Mouse (Mus musculus) lung, embryonic 16.5 days (tissue): ENCODE data around the gene Tyw1. TPM values are rescaled to one million over a fixed set of nuclear protein-coding genes. Genes with fewer than 3 reads are reported as not detected.

Experiments
- ATAC-seq: fragments of 200-750 bp; cut with Nextera tagmentation; 2 replicates; pipeline ENCODE4 v1.8.0; 2017; ENCODE audit warnings: low read depth, mild to moderate bottlenecking, moderate library complexity
- H3K27ac ChIP-seq: fragments of 300-500 bp; sonication (generic); 2 replicates; pipeline ENCODE4 v1.5.1; 2014; ENCODE audit warnings: mild to moderate bottlenecking, control low read depth, low read length
- H3K27me3 ChIP-seq: fragments of 300-500 bp; sonication (generic); 2 replicates; pipeline ENCODE4 v1.6.1; 2014; ENCODE audit warnings: low read depth, low read length, mixed read lengths; ENCODE audit not compliant: control insufficient read depth, insufficient read depth
- H3K36me3 ChIP-seq: fragments of 300-500 bp; sonication (generic); 2 replicates; pipeline ENCODE4 v1.6.1; 2014; ENCODE audit warnings: low read length; ENCODE audit not compliant: control insufficient read depth, insufficient read depth
- H3K4me1 ChIP-seq: fragments of 300-500 bp; sonication (generic); replicated peaks from 2 replicates; pipeline ENCODE4 v1.6.1; 2014; ENCODE audit warnings: low read length, mixed read lengths; ENCODE audit not compliant: control insufficient read depth, insufficient read depth
- H3K4me2 ChIP-seq: fragments of 300-500 bp; sonication (generic); 2 replicates; pipeline ENCODE4 v1.6.1; 2014; ENCODE audit warnings: low read depth, low read length, control low read depth
- H3K4me3 ChIP-seq: fragments of 300-500 bp; sonication (generic); 2 replicates; pipeline ENCODE4 v1.5.1; 2014; ENCODE audit warnings: mild to moderate bottlenecking, low read length, control low read depth
- H3K9ac ChIP-seq: fragments of 300-500 bp; sonication (generic); 2 replicates; pipeline ENCODE4 v1.6.1; 2014; ENCODE audit warnings: low read length, control low read depth
- H3K9me3 ChIP-seq: fragments of 300-500 bp; sonication (generic); 2 replicates; pipeline ENCODE4 v1.6.1; 2016; ENCODE audit warnings: low read length; ENCODE audit not compliant: control insufficient read depth
- WGBS: fragments of 180-500 bp; shearing (Covaris S2); extraction: QIAGEN DNeasy Blood & Tissue Kit; methylation state at CpG from one replicate; pipeline ENCODE4 v1.1.7; 2014; 5-methylcytosine and 5-hydroxymethylcytosine counted together
- polyA plus RNA-seq: library from polyadenylated mRNA; unstranded; fragments of >200 nt; fragmentation: Nextera tagmentation; extraction: Ambion mirVana; gene quantifications from 2 replicates; pipeline ENCODE4 v1.2.1, GENCODE M21; 2015

Gene Tyw1
- polyA plus RNA-seq, 1 experiment from 2014 or later = 24.8 TPM

GRCm38 (mm10) chr5:130368236-130368635 is 112.8 kb downstream of the Tyw1 start:
- H3K4me3 ChIP-seq = no peak overlapping the region
- no peak overlapping the region for H3K9ac ChIP-seq
- H3K4me2 ChIP-seq = no peak overlapping the region
- H3K27me3 ChIP-seq = no peaks in the 10 kb centered on the region
- ATAC-seq = no peak
- no peaks in the 10 kb centered on the region for H3K9me3 ChIP-seq
- H3K36me3 ChIP-seq = no peaks in the 10 kb centered on the region
- 67% methylated on average over 6 of the region's 6 CpGs for WGBS
- H3K27ac ChIP-seq = no peak overlapping the region
- H3K4me1 ChIP-seq = no peaks in the 10 kb centered on the region

- no peak for ATAC-seq
- Histone ChIP-seq H3K9me3 (no peaks in the 10 kb centered on the region), H3K4me1 (no peaks in the 10 kb centered on the region), H3K9ac (no peak within 1 kb of the TSS), H3K27me3 (no peaks in the 10 kb centered on the region), H3K4me3 (no peak within 1 kb of the TSS), H3K27ac (no peak within 1 kb of the TSS), H3K4me2 (no peak within 1 kb of the TSS), H3K36me3 (no peaks in the 10 kb centered on the region)
- WGBS = 56% methylated on average over 11 of the region's 11 CpGs
These were observed 113.8 kb downstream of the Tyw1 start, which contains the start of gene Caln1 for GRCm38 (mm10) chr5:130369237-130369636. Gene Caln1, plus strand, starts transcription at chr5:130369455.

- Histone ChIP-seq H3K9me3 (no peaks in the 10 kb centered on the region), H3K36me3 (no peaks in the 10 kb centered on the region), H3K27ac (no peak overlapping the region), H3K27me3 (no peaks in the 10 kb centered on the region), H3K4me2 (no peak overlapping the region), H3K4me1 (no peaks in the 10 kb centered on the region), H3K4me3 (no peak overlapping the region), H3K9ac (no peak overlapping the region)
- ATAC-seq = no peak
- WGBS = 88% methylated on average over 3 of the region's 3 CpGs
These were observed 120.0 kb downstream of the Tyw1 start for GRCm38 (mm10) chr5:130375411-130375810.

GRCm38 (mm10) chr5:130384222-130384912 is 128.9 kb downstream of the Tyw1 start, which contains the start of gene A330070K13Rik:
Gene A330070K13Rik, minus strand, starts transcription at chr5:130384631.
- WGBS = 11% methylated on average over 13 of the region's 13 CpGs
- H3K4me2 ChIP-seq = no peak within 1 kb of the TSS
- no peaks in the 10 kb centered on the region for H3K27me3 ChIP-seq
- H3K27ac ChIP-seq = no peak within 1 kb of the TSS
- no peak within 1 kb of the TSS for H3K4me3 ChIP-seq
- no peaks in the 10 kb centered on the region for H3K9me3 ChIP-seq
- H3K36me3 ChIP-seq = no peaks in the 10 kb centered on the region
- no peaks in the 10 kb centered on the region for H3K4me1 ChIP-seq
- no peak within 1 kb of the TSS for H3K9ac ChIP-seq
- no peak for ATAC-seq

- Histone ChIP-seq H3K9ac (no peak overlapping the region), H3K27me3 (no peaks in the 10 kb centered on the region), H3K9me3 (no peaks in the 10 kb centered on the region), H3K4me2 (no peak overlapping the region), H3K36me3 (no peaks in the 10 kb centered on the region), H3K4me3 (no peak overlapping the region), H3K27ac (no peak overlapping the region), H3K4me1 (no peaks in the 10 kb centered on the region)
- no peak for ATAC-seq
- WGBS = 71% methylated on average over 7 of the region's 7 CpGs
These were observed 131.0 kb downstream of the Tyw1 start for GRCm38 (mm10) chr5:130386418-130386817.

Other genes with a start within 250 kb of the Tyw1 start
- 26.1 and 31.2 TPM in 2 replicates for gene Asl, start 226.4 kb upstream of the Tyw1 start, polyA plus RNA-seq
- gene Crcp, start 226.3 kb upstream of the Tyw1 start, polyA plus RNA-seq = 37.0 and 41.3 TPM in 2 replicates
- gene Tpst1, start 182.3 kb upstream of the Tyw1 start, polyA plus RNA-seq = 56.2 and 58.1 TPM in 2 replicates
- 5.5 and 6.1 TPM in 2 replicates for gene Kctd7, start 110.8 kb upstream of the Tyw1 start, polyA plus RNA-seq
- gene Rabgef1, start 83.8 kb upstream of the Tyw1 start, polyA plus RNA-seq = 31.1 and 32.4 TPM in 2 replicates
- gene Tmem248, start 38.5 kb upstream of the Tyw1 start, polyA plus RNA-seq = 31.5 and 36.3 TPM in 2 replicates
- 68.1 and 70.8 TPM in 2 replicates for gene Sbds, start 89 bp upstream of the Tyw1 start, polyA plus RNA-seq
- gene Caln1, start 113.8 kb downstream of the Tyw1 start, polyA plus RNA-seq = 0.34 TPM in 1 of 2 replicates, not detected in the other
- not detected in 2 replicates for gene A330070K13Rik, start 129.0 kb downstream of the Tyw1 start, polyA plus RNA-seq